Mouse (Mus musculus) lung, postnatal 0 days (tissue): Measurements from ENCODE around the gene Gm20458.

ENCODE experiments used
- CTCF ChIP-seq: IDR thresholded peaks from 2 replicates; pipeline ENCODE4 v1.5.1; 2016; ENCODE audit warnings: antibody characterized with exemption, mild to moderate bottlenecking
- EP300 ChIP-seq: IDR thresholded peaks from 2 replicates; pipeline ENCODE4 v1.6.1; 2016; ENCODE audit warnings: antibody characterized with exemption, mild to moderate bottlenecking, control low read depth

DNA sequence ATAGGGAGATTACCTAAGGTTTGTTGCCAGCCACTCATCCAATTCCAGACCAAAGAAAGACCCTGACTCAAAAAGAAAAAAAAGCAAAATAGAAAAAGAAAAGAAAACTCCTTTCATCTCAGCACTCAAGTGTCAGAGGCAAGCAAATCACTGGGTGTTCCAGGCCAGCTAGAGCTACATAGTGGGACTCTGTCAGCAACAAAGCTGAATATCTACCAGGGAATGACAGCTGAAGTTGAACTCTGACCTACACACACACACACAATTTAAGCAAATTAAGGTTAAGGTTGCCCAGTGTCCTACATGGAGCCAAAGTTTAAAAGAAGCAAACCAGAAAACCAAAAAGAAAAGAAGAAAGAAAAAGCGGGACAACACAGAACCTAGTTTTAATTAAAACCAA, 12.6 kb upstream of the Gm20458 start:
- TF ChIP-seq EP300: no peak
- no peak for TF ChIP-seq CTCF
